Mouse (Mus musculus) bone marrow, adult 2 months (tissue): ENCODE data around the gene Sft2d2.

Experiments
- CTCF ChIP-seq: fragments of 200-500 bp; IDR thresholded peaks from 2 replicates; pipeline ENCODE4 v1.5.1; 2011; ENCODE audit warnings: low read length, control low read depth; ENCODE audit not compliant: control insufficient read depth, insufficient read depth
- POLR2A ChIP-seq: fragments of 200-500 bp; IDR thresholded peaks from 2 replicates; pipeline ENCODE4 v1.6.1; 2011; ENCODE audit warnings: low read depth, mild to moderate bottlenecking, control low read depth, low read length, borderline replicate concordance; ENCODE audit not compliant: control insufficient read depth

- TF ChIP-seq CTCF (no peak), POLR2A (no peak)
Observed at GRCm38 (mm10) chr1:165140227-165140626, 54.0 kb downstream of the Sft2d2 start.
